Mouse (Mus musculus) midbrain, embryonic 13.5 days (tissue): ENCODE results near the gene Hist1h2ae. TPM values are rescaled to one million over a fixed set of nuclear protein-coding genes. Genes with fewer than 3 reads are reported as not detected.
"Not testable (repeated sequence)": the region's sequence is repeated elsewhere in the genome, so short reads cannot be mapped to it uniquely, and the experiment has no call there.

Experiments
- ATAC-seq: fragments of 200-750 bp; cut with Nextera tagmentation; 2 replicates; pipeline ENCODE4 v1.8.0; 2017; ENCODE audit warnings: mild to moderate bottlenecking, moderate TSS enrichment, moderate library complexity
- H3K27ac ChIP-seq: fragments of 300-500 bp; sonication (generic); 2 replicates; pipeline ENCODE4 v1.5.1; 2015; ENCODE audit warnings: inconsistent platforms, mild to moderate bottlenecking, moderate library complexity
- H3K27me3 ChIP-seq: fragments of 300-500 bp; sonication (generic); 2 replicates; pipeline ENCODE4 v1.6.1; 2015; ENCODE audit warnings: mild to moderate bottlenecking, inconsistent platforms
- H3K36me3 ChIP-seq: fragments of 300-500 bp; sonication (generic); 2 replicates; pipeline ENCODE4 v1.6.1; 2015; ENCODE audit warnings: mild to moderate bottlenecking, inconsistent platforms
- H3K4me1 ChIP-seq: fragments of 300-500 bp; sonication (generic); replicated peaks from 2 replicates; pipeline ENCODE4 v1.6.1; 2015; ENCODE audit warnings: inconsistent platforms
- H3K4me2 ChIP-seq: fragments of 300-500 bp; sonication (generic); replicated peaks from 2 replicates; pipeline ENCODE4 v1.6.1; 2015; ENCODE audit warnings: moderate library complexity, mild to moderate bottlenecking, inconsistent platforms
- H3K4me3 ChIP-seq: fragments of 300-500 bp; sonication (generic); replicated peaks from 2 replicates; pipeline ENCODE4 v1.5.1; 2015; ENCODE audit warnings: mild to moderate bottlenecking, inconsistent platforms
- H3K9ac ChIP-seq: fragments of 300-500 bp; sonication (generic); replicated peaks from 2 replicates; pipeline ENCODE4 v1.6.1; 2015; ENCODE audit warnings: mild to moderate bottlenecking, inconsistent platforms
- H3K9me3 ChIP-seq: fragments of 300-500 bp; sonication (generic); 2 replicates; pipeline ENCODE4 v1.6.1; 2016; ENCODE audit warnings: mild to moderate bottlenecking, inconsistent platforms
- WGBS: fragments of 180-500 bp; shearing (Covaris S2); methylation state at CpG from one replicate; pipeline ENCODE4 v1.1.7; 2015; 5-methylcytosine and 5-hydroxymethylcytosine counted together
- polyA plus RNA-seq: library from polyadenylated mRNA; unstranded; fragments of >200 nt; fragmentation: Nextera tagmentation; extraction: Ambion mirVana; gene quantifications from 2 replicates; pipeline ENCODE4 v1.2.1, GENCODE M21; 2015

Gene Hist1h2ae
- polyA plus RNA-seq, 1 experiment from 2014 or later, result 53.6 TPM

DNA sequence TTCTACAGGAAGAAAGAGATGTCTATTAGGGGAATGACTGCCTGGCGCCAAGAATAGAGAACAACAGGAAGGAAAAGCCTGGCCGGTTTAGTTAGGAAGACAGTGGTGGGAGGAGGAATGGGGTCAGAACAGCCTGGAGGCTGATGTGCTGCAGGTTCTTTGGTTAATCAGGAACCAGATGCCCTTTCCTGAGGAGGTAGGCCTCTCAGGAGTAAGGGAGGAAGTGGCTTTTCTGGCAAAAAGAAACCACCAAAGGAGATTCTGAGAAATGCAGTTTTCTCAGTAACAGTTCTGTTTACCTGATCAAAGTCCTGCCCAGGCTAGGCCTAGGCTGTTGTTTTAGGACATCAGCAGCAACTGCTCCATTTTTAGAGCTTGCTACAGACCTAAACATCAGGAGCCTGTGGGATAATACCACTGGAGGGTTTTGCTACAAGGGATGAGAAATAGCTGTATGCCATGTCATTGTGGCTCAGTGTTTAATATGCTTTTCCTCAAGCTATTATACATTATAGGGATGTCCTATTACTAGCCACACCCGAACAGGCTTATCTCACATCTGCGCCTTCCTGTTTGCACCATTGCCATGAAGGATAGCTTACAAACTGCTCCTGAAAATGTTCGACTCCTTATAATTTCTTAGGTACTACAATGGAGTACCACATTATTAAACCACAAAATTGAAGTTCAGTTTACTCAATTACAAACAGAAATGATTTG is 22.2 kb upstream of the Hist1h2ae start:
- no peak overlapping the region for H3K4me3 ChIP-seq
- no peak overlapping the region for H3K27ac ChIP-seq
- no peaks in the 10 kb centered on the region for H3K4me1 ChIP-seq
- no peak overlapping the region for H3K9ac ChIP-seq
- no peaks in the 10 kb centered on the region for H3K27me3 ChIP-seq
- no peaks in the 10 kb centered on the region; the same call in 1 of the 2 replicates for H3K9me3 ChIP-seq
- H3K36me3 ChIP-seq, result no peaks in the 10 kb centered on the region
- 87% methylated on average over 5 of the region's 5 CpGs for WGBS
- H3K4me2 ChIP-seq, result no peak overlapping the region
- no peak for ATAC-seq

DNA sequence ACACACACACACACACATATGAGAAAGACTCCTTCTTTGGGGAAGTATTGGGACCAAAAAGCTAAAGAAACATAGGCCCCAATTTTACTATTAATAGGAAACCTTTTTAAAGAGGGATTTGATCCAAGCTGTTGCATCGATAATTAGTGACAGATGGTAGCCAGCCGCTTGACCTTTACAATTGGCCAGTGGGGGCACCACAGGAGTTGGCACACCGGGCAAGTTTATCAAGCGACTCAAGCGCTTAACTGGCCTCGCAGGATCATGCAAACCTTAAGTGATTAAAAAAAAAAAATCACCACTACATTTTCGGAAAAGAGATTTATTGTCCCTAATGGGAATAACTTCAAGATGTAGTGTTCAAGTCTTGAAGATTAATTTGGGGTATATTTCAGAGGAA is 21.6 kb upstream of the Hist1h2ae start:
- no peaks in the 10 kb centered on the region for H3K4me1 ChIP-seq
- H3K9ac ChIP-seq, result no peak overlapping the region
- 89% methylated on average over 7 of the region's 7 CpGs for WGBS
- H3K4me3 ChIP-seq, result no peak overlapping the region
- ATAC-seq, result no peak
- no peaks in the 10 kb centered on the region; the same call in 1 of the 2 replicates for H3K9me3 ChIP-seq
- no peaks in the 10 kb centered on the region for H3K36me3 ChIP-seq
- no peaks in the 10 kb centered on the region for H3K27me3 ChIP-seq
- no peak overlapping the region for H3K4me2 ChIP-seq
- no peak overlapping the region for H3K27ac ChIP-seq

DNA sequence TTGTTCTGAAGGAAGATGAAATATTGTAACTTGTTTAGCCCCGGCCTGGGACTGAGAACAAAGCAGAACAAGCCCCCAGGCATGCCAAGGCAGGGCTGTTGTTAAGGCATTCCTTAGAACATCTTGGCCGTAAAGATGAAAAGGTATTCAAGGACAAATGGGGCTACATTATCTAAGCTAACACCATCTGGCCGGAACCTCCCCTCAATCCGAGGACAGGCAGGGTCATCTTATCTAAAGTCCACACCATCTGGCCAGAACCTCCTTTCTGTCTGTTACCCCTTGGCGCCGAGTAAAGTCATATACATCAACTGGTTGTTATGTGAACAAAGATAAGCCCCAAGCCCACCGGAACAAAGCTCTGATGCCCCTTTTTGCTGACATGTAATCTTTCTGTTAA is 20.9 kb upstream of the Hist1h2ae start:
- 91% methylated on average over 7 of the region's 7 CpGs for WGBS
- H3K4me3 ChIP-seq, ATAC-seq, H3K27ac ChIP-seq, H3K27me3 ChIP-seq, H3K9me3 ChIP-seq, H3K4me2 ChIP-seq, H3K4me1 ChIP-seq, H3K36me3 ChIP-seq, H3K9ac ChIP-seq: not testable (repeated sequence)

- H3K27me3 ChIP-seq, result no peaks in the 10 kb centered on the region
- ATAC-seq, result no peak
- peaks cover 10% of the 10 kb centered on the region for H3K4me1 ChIP-seq
- no peak overlapping the region for H3K4me3 ChIP-seq
- WGBS, result 92% methylated on average over 7 of the region's 7 CpGs
- H3K36me3 ChIP-seq, result no peaks in the 10 kb centered on the region
- H3K4me2 ChIP-seq, result no peak overlapping the region
- no peak overlapping the region for H3K27ac ChIP-seq
- no peaks in the 10 kb centered on the region; the same call in 1 of the 2 replicates for H3K9me3 ChIP-seq
- no peak overlapping the region for H3K9ac ChIP-seq
These were observed 20.2 kb upstream of the Hist1h2ae start for GRCm38 (mm10) chr13:23591206-23591605.

DNA sequence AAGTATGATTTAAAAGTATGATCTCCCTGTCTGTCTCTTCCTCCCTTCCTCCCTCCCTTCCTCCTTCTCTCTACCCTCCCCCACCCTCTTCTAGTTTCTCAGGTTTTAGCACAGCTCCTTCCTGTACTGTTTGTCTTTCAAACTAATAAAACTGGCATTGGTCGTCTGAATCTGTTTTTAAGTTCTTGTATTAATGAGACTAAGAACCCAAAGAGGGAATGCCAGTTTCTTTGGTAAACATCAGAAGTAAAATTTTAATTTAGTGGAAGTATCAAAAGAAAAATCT is 15.9 kb upstream of the Hist1h2ae start:
- Histone ChIP-seq H3K9ac (peak overlapping the region; percentile 52), H3K4me3 (peak overlapping the region; percentile 50), H3K36me3 (no peaks in the 10 kb centered on the region), H3K27ac (peak overlapping the region; percentile 80), H3K9me3 (no peaks in the 10 kb centered on the region; the same call in 1 of the 2 replicates), H3K27me3 (no peaks in the 10 kb centered on the region), H3K4me1 (peaks cover 38% of the 10 kb centered on the region), H3K4me2 (peak overlapping the region; percentile 85)
- WGBS, result 7% methylated on average over 1 of the region's 1 CpGs
- ATAC-seq, result no peak

DNA sequence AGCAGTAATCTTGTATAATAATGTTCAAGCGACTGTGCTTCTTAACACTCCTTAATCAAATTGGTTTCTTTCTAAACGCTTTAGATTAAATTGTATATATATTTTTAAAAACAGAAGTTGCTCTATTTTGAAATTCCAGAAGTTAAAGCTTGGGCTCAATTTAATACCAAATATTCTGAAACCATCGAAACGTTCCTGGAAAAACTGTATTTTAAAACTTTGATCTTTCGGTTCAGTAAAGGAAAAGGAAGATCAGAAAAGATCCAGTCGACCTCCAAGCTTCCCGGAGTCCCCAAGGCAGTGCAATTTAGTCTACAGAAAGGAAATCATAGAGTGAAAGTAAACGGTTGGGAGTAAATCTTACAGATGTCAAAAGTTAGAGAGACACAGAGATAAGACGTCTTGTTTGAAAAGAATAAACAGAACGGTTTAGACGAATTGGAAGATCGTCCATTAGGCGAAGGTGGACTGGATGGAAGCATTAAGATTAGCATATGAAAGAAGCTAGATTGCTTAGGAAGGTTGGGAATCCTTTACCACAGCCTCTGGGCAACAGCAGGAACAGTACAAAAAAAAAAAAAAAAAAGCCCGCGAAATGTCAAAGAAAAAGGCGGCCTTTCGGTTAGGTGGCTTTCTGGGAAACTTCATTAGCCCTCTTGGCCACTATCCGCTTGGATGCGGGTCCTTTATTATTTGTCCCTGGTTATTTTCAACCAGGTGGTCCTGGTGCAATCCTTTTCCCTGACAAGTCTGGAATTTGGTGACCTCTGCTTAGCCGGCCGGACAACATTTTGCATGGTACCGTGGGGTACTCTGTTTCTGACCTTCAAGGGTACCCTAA is 15.3 kb upstream of the Hist1h2ae start:
- no peaks in the 10 kb centered on the region for H3K9me3 ChIP-seq
- peak overlapping the region; percentile 52 for H3K9ac ChIP-seq
- no peaks in the 10 kb centered on the region for H3K27me3 ChIP-seq
- peak overlapping the region; percentile 85 for H3K4me2 ChIP-seq
- H3K4me1 ChIP-seq, result peaks cover 43% of the 10 kb centered on the region
- H3K27ac ChIP-seq, result peak overlapping the region; percentile 95
- 2% methylated on average over 22 of the region's 22 CpGs for WGBS
- no peaks in the 10 kb centered on the region for H3K36me3 ChIP-seq
- H3K4me3 ChIP-seq, result peak overlapping the region; percentile 50
- no peak for ATAC-seq

- H3K4me2 ChIP-seq, result peak overlapping the region; percentile 85
- not testable (repeated sequence) for H3K9me3 ChIP-seq, H3K36me3 ChIP-seq, H3K27me3 ChIP-seq
- peak overlapping the region; percentile 95 for H3K27ac ChIP-seq
- peaks cover 48% of the 10 kb centered on the region for H3K4me1 ChIP-seq
- ATAC-seq, result peak; percentile 89
- H3K4me3 ChIP-seq, result peak overlapping the region; percentile 50
- peak overlapping the region; percentile 75 for H3K9ac ChIP-seq
- under 1% methylated on average over 30 of the region's 36 CpGs for WGBS
These were observed 14.6 kb upstream of the Hist1h2ae start for GRCm38 (mm10) chr13:23585442-23586098.

DNA sequence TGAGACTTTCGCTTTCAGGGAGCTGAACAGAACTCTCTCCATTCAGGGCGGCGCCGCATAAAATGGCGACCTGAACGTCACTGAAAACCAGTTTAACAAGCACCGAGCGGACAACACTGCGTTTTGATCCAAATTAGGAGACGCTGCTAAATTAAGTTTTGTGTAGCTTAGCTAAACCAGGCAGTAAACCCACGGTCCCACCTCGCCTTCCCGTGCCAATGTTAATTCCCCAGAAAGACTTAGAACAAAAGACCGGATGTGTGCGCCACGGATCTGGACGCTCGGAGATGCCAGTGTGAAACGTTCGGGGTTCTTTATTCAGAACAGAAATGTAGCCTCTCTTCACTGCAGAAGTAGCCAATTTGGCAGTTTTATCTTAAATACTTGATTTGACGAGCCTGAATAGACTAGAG is 14.0 kb upstream of the Hist1h2ae start:
- Histone ChIP-seq H3K4me3 (peak overlapping the region; percentile 50), H3K9ac (peak overlapping the region; percentile 75), H3K27me3 (no peaks in the 10 kb centered on the region), H3K36me3 (no peaks in the 10 kb centered on the region), H3K4me2 (peak overlapping the region; percentile 85), H3K4me1 (peaks cover 48% of the 10 kb centered on the region), H3K9me3 (no peaks in the 10 kb centered on the region), H3K27ac (peak overlapping the region; percentile 95)
- no peak for ATAC-seq
- WGBS, result under 1% methylated on average over 21 of the region's 21 CpGs

DNA sequence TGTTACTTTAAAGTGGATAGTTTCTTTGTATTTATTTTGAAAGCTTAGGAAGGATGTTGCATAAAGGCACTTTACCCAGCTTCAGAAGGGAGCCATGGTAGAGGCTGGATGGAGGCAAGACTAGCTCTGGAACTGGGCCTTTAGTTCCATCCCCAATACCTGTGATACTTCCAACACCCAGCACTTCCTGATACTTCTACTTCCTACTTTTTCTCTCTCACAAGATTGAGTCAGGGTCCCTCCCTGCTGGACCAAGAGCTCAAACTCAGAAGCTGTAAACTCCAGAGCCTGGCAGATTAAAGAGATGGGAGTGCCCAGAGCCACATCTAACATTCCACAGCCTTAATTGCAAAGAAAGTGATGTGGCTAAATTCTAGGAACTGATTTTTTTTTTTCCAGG is 13.3 kb upstream of the Hist1h2ae start:
- peak overlapping the region; percentile 75 for H3K9ac ChIP-seq
- H3K27ac ChIP-seq, result peak overlapping the region; percentile 95
- no peaks in the 10 kb centered on the region for H3K27me3 ChIP-seq
- H3K9me3 ChIP-seq, result no peaks in the 10 kb centered on the region
- H3K4me2 ChIP-seq, result peak overlapping the region; percentile 85
- peak overlapping the region; percentile 50 for H3K4me3 ChIP-seq
- no peak for ATAC-seq
- no peaks in the 10 kb centered on the region for H3K36me3 ChIP-seq
- peaks cover 48% of the 10 kb centered on the region for H3K4me1 ChIP-seq

GRCm38 (mm10) chr13:23583387-23584068 is 12.5 kb upstream of the Hist1h2ae start:
- no peak overlapping the region for H3K4me2 ChIP-seq
- peak overlapping the region; percentile 49 for H3K27ac ChIP-seq
- peaks cover 48% of the 10 kb centered on the region for H3K4me1 ChIP-seq
- no peaks in the 10 kb centered on the region for H3K9me3 ChIP-seq
- H3K27me3 ChIP-seq, result no peaks in the 10 kb centered on the region
- no peak overlapping the region for H3K9ac ChIP-seq
- H3K4me3 ChIP-seq, result no peak overlapping the region
- no peaks in the 10 kb centered on the region for H3K36me3 ChIP-seq
- no peak for ATAC-seq

GRCm38 (mm10) chr13:23582219-23583056 is 11.4 kb upstream of the Hist1h2ae start:
- H3K27ac ChIP-seq, result peak overlapping the region; percentile 81
- H3K4me1 ChIP-seq, result peaks cover 48% of the 10 kb centered on the region
- no peaks in the 10 kb centered on the region for H3K9me3 ChIP-seq
- H3K27me3 ChIP-seq, result no peaks in the 10 kb centered on the region
- peak overlapping the region; percentile 84 for H3K4me2 ChIP-seq
- H3K4me3 ChIP-seq, result peak overlapping the region; percentile 53
- 4% methylated on average over 6 of the region's 6 CpGs for WGBS
- H3K9ac ChIP-seq, result peak overlapping the region; percentile 72
- H3K36me3 ChIP-seq, result no peaks in the 10 kb centered on the region
- ATAC-seq, result no peak
